Mouse (Mus musculus) inflammation-experienced regulatory T-cells, adult 16 weeks (primary cell): ENCODE results near the gene Skp1a. TPM values are rescaled to one million over a fixed set of nuclear protein-coding genes. Genes with fewer than 3 reads are reported as not detected.

Experiments used
- polyA plus RNA-seq: library from polyadenylated mRNA; unstranded; fragments of 100-300 nt; shearing (Covaris generic); gene quantifications from one replicate; pipeline ENCODE4 v1.2.1, GENCODE M21; 2017

The Skp1a gene
- 349 TPM for polyA plus RNA-seq

DNA sequence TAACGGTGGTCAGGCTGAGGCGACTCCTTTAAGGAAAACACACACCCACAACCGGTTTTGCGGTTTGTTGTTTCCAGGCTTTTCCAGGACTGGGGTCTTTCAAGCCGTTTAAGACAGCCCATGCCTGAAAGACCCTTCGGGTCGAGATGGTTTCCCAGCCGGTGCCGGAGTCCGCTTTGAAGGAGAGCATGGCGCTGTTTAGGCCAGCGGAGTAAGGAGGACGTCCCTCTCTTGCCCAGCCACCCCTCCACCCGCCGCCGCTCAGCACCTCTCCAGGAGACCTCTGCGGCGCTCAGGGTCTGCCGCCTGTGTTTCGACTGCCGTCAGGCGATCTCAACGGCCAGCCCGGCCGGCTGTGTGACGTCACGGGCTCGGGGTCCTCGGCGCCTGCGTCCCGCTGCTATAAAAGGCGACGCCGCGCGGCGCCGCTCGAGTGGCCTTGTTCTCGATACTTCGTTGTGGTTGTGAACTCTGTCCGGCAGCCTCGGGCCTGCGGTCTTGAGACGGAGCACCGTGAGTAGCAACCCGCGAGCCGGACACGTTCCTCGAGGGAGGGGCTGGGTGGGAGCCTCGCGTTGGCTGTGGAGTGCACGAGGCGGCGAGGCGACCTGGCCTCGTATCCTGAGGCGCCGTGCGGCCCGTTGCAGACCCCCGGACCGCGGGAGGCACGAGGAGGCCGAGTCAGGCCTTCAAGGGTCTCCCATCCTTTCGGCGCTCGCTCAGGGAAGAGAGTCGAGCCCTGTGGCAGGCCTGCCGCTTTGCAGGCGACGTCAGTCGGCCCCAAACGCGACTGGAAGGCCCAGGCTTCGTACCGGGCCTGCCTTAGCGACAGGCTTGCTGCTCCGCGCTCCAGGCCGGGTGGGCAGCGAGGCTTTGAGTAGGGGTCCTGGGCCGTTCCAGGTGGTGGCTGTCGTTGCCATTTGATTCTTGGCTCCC lies at the start of gene Skp1a:
Skp1a (plus strand) TSS at position 390 of the 936 bp plus-strand sequence.

DNA sequence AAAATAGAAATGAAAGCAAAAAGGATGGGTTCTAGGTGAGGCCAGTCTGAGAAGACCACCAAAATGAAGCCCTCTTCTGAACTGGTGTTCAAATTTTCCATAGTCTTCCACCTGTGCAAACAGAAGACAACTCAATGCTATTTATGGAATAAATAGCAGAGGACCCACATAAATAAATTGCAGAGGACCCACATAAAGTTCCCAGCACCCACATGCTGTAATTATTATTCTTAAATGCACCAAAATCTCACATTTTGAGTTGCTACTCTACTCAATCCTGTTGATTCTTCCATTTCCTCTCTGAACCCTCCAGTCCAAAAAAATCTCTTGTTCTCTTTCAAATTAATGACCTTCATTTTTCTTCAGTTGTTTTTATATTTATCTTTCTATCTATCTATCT lies 17.9 kb upstream of the Skp1a start, which contains the start of gene Olfr1371:
Olfr1371 (minus strand) TSS at position 101 of the 400 bp plus-strand sequence.

DNA sequence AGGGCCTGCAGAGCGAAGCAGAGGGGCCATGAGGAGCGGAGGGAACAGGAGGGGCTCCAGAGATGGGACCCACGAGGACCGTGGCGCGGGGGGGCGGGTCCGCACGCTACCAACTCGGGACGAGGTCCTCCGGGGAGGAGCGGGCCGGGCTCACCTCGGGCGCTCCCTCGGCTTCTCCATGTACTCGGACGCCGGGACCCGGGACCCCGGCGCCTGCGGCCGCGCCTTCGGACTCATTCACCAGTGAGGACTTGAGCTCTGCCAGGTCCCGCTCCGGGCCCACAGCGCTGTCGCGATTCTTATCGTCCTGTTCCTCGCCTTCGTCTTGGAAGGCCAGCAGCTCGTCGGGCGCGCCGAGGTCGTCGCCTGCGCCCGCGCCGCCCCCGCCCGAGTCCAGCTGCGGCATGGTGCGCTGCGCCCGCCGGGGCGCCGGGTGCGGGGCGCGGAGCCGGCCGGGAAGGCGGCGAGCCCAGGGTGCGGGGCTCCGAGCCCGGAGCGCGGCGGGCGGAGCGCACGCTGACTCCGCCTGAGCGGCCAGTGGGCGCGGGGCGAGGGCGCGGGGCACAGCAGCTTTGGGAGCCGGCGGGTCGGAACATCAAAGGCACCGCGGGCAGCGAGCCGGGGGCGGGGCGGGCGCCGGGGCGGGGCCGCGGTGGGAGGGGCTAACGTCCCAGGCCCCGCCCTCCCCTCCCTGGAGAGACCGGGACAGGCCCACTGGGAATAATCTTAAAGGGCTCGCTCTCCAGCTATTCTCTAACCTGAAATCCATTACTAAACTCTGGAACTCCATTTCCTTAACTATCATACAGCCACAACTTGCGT lies 51.2 kb downstream of the Skp1a start, which contains the start of gene Tcf7:
Tcf7 (minus strand) TSS at position 241 of the 822 bp plus-strand sequence.

Other genes with a start within 250 kb of the Skp1a start
- gene Ube2b, start 231.2 kb upstream of the Skp1a start, polyA plus RNA-seq = 300 TPM
- gene Cdkl3, start 227.8 kb upstream of the Skp1a start, polyA plus RNA-seq = 7.6 TPM
- gene Ppp2ca, start 133.3 kb upstream of the Skp1a start, polyA plus RNA-seq = 7.2 TPM
- not detected for gene Olfr1373, start 86.5 kb upstream of the Skp1a start, polyA plus RNA-seq
- not detected for gene Olfr1371, start 18.0 kb upstream of the Skp1a start, polyA plus RNA-seq
- 221 TPM for gene Tcf7, start 51.0 kb downstream of the Skp1a start, polyA plus RNA-seq
- gene Vdac1, start 128.9 kb downstream of the Skp1a start, polyA plus RNA-seq = 98.7 TPM
- gene 9530068E07Rik, start 164.4 kb downstream of the Skp1a start, polyA plus RNA-seq = 122 TPM